Mouse (Mus musculus) adipocyte (in vitro differentiated cells): ENCODE measurements at regions not wholly inside any gene's neighbourhood (a gene's known extent, or its start where the extent isn't known, plus 50 kb on each side); places are given as distances from the start of the nearest gene placed in this dataset.

Source experiments
- DNase-seq: peaks from one replicate; pipeline ENCODE4 v3.0.0-alpha.2; 2016; ENCODE audit warnings: low spot score

DNA sequence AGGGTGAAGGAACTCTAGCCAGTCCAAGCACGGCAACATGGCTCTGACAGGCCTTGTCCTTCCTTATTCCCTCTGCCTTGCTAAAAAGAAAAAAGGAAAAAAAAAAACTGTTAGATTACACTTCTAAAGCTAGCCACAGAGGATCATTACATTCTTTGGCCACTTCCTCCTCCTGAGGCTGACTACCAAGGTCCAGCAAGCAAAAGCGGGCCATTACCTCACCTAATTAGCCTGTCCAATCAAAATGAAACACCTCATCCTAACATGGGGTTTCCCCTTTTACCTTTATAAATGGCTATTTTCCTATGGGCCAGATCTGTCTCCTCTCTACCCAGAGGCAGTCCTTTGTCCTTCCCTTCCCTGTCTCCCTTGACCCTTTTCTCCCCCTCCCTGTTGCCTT, 102.2 kb downstream of the Pih1h3b start:
- no peak for DNase-seq

DNA sequence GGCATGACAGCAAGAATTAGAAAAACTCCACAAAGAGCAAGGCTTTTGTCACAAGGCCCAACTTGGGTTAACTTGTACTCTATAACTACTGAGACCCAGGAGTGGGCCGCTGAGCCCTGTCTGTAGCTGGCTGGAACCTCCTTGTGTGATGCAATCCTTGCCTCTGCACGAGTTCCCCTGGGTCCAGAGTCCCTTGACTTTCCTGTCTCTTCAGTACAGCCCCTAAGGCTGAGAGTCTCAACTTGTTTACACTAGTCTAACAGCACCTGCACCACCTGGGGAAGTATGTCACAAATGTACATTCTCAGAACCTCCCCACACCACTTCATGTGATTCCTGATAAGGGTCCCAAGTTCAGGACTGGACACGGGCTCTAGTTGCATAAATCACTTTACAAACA, 103.3 kb downstream of the Pih1h3b start:
- no peak for DNase-seq

DNA sequence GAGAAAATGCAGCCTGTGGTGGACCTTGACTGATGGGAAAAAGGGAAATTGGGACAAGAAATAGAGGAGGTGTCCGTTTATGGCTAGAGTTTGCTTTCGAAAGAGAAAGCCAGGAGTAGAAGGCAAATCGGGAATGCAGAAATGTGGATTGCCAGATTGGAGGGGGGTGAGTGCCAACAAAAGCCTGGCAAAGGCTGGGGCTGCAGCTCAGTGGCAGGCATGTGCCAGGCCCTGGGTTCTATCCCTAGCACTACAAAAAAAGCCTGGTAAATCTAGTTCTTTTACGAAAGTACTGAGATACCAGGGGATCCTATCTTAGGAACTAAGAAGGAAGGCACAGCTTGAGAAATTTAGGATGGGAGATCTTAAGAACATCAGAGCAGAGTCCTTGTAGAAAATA, 117.2 kb downstream of the Pih1h3b start:
- no peak for DNase-seq

DNA sequence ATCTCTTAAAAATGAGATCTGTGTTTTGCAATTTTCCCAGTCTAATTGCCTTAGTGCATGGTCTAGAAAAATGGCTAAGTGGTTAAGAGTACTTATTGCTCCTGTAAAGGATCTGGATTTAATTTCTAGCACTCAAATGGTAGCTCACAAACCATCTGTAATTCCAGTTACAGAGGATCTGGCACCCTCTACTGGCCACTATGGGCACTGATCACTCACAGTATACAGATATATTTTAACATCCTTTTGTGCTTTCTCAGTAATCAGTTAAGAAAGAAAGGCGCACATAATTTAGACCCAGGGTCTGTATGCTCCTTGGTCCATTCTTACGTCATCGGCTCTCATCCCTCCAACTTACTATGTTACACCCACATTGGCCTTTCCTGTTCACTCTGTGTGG, 120.3 kb downstream of the Pih1h3b start:
- peak; percentile 2 for DNase-seq

DNA sequence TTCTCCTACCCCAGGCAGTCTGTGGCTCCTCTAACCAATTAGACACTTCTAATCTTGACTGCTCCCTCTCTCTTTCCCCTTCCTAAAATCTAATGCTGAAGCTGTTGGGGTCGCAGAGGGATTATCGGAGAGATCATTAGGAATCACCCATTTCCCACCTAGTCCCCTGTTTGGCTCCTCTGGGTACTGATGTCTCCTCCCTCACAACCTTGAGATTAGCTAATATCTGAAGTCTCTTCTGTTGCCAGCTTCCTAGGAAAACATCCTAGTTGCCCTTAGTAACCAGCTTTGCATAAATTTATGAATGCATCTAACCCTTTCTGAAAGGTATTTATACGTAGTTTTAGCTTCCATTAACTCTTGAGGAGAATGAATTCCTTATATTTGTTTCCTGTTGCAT, 138.4 kb upstream of the Frmpd3 start:
- DNase-seq, result no peak

DNA sequence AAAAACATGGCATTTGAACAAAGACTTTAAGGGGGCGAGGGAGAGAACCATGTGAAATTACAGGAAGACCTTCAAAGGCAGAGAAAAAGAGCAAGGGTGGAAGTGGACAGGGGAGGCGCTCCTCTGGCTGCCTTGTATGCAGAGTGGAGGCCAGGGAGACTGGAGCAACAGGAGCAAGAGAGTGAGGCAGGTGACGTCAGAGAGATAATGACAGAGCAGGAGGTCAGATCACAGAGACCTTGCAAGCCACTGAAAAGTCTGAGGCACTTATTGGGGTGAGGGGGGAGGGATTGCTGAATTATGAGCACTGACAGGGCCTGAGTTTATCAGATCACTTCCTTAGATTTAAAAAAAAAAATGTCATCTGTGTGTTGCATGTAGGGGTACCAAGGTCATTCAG, 133.3 kb upstream of the Frmpd3 start:
- no peak for DNase-seq

DNA sequence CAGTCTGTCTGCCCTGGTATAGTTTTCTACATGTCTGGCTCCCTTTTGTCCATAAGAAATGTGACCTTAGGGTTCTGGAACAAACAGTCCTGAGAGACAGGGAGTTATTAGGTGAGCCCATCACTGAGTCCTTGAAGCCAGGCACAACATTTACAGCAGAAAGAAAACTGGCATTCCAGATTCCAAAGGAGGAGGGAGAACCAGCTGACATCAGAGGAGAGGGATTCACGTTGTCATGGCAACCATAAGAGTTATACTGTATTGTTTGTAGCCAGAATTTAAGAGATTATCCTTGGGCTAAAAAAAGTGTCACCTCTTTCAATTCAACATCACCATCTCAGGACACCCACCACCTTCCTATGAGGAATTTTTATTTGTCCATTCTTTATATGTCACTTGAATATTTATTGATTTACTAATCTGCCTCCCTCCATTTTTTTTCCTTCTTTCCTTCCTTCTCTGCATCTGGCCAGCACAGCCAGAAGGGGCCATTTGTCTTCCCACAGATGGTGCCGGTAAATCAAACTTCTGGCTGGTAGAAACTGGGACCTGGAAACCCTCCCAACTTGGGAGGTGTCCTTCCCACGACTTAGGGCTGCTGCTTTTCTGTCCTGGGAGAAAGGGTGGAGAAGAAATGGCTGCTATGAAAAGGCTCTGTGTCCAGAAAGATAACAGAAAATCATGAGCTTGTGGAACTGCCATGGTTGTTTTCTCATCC, 129.3 kb upstream of the Frmpd3 start:
- no peak for DNase-seq

DNA sequence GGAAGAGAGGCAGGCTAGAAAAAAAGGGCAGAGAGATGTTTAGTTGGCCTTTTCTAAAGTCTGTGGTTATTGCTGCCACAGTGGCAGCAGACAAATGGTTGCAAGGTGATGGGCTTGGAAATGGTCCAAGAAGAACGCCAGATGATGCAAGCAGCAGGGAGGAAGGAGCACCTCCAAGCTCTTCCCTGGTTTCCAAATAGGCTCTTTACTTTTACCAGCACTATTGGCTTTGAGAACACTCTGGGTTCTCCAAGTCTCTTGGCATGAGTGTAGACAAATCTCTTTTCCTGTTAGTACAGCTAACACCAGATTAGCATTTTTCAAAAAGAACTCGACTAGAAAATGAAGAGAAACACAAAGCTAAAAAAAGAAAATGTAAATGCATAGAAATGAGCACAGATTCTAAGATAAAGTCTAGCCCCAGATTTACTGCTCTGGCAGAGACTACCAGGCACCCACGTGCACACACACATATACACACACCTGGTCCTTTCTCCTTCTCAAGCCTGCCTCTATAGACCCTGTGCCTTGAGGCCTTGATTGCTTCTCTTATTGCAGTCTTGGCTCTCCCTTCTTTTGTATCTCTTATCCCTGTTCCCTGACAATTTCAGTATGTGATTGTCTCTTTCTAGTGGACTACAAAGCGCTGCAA, 127.7 kb upstream of the Frmpd3 start:
- DNase-seq, result no peak

DNA sequence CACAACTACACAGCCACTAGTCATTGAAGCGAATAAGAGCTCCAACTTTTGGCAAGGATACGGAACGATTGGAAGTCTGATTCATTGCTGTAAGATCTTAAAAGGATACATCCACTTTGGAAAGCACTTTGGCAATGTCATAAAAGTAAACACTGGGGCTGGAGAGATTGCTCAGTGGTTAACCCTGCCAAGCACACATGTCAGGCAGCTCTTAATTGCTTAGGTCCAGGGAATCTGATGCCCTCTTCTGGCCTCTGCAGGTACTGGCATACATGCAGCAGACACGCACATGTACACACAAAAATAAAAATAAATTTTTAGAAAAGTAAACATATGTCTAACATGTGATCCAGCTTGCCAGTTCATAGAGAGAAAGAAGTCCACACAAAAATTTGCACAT, 86.3 kb upstream of the Frmpd3 start:
- no peak for DNase-seq

DNA sequence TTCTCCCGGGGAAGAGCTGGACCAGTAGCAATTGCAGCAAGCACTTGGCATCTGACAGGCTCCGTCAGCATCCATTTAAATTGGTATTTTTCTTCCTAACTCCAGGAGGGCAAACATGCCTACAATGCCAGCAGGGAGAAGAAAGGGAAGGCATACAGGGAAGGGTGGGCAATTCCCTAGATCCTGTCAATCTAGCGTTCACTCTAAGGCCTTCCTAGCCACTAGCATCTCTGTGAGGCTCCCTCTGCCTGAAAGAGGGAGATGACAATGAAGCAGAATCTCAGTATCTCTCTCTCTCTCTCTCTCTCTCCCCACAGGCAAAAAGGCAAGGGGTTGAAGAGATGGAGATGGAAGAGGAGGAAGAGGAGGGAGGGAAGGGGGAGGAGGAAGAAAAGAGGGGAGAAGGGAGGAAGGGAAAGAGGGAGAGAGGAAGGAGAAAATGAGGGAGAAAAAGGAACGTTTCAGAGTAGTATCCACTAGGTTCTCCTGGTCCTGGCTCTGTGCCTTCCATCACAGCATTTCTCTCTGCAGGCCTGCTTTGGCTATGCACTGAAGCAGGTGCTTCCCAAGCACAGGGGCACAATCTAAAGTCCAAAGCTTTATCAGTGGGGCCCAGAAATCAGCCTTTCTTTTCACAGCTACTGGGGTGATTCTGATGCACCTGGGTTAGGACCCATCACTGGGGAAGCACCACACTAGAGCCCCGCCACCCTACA, 72.2 kb upstream of the Frmpd3 start:
- DNase-seq, result no peak

DNA sequence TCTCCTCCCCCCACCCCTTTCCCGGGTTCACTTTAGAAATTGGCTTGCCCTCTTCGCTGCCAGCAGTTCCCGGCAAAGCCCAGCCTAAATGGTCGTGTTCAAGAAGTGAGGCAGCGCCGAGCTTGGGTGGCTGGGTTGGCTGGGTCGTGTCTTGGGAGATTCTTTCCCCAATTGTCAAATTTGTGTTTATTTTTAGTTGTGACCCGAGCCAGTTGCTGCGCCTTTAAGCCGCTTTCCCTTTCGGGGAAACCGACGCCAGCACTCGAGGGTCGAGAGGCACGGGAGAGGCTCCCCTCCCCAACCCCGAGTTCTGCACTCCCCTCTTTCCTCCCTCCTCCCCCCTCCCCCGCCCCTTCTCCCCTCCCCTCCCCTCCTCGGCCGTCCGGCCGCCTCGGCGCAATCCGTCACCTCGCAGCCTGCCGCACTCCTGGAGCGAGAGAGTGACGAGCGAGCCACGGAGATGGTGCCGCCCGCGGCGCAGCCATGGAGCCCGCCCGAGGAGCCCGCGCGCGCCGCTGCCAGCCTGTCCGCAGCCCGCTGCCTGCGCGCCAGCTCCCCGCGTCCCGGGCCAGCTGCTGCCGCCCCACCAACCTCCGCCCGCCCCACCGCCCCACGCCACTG, 64.6 kb upstream of the Frmpd3 start:
- no peak for DNase-seq

DNA sequence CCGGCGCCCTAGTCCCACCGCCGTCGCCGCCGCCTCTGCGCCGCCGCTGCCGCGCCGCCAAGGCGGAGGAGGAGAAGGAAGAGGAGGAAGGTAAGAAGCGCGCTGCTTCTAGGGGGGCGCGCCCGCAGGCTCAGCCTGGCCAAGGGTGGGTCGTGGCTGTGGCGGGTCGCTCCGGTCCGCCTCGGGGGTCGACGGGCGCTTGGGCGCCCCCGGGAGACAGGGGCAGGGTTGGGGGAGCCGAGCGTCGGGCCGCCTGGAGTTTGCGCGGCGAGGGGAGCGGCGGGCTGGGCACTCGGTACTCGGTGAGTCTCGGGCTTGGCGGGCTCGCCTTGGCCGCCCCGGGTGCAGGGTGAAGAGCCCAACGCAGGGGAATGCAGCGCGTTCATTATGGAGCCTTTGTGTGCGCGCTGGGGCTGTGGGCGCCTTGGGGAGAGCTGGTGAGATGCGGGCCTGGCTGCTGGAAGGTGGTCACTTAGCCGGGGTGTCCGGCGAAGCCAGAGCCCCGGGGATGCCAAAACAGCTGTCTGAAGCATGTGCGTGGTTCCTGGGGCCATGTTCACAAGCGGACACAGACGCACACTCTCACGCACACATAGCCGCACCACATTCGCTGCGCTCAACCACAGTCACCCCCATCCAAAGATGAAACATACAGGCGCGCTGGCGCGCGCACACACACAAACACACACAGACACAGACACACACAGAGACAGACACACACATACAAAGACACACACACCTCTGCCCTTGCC, 63.9 kb upstream of the Frmpd3 start:
- no peak for DNase-seq

DNA sequence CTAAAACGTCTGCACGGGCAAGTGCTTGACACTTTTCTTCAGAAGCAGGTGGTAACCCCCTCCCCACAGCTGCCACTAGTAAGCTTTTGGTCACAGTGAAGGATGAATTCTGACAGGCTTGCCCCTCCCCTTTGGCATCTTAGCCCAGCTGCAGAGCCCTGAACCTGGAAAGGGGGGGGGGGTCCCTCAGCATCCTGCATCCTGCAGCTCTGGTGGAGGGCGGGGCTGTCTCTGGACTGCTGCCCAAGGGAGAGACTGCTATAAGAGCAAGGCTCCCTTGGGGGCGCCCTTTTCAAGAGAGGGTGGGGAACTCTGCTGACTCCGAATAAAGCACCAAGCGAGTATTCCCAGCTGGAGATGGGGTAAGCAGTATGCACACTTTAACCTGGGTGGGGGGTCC, 62.8 kb upstream of the Frmpd3 start:
- no peak for DNase-seq

DNA sequence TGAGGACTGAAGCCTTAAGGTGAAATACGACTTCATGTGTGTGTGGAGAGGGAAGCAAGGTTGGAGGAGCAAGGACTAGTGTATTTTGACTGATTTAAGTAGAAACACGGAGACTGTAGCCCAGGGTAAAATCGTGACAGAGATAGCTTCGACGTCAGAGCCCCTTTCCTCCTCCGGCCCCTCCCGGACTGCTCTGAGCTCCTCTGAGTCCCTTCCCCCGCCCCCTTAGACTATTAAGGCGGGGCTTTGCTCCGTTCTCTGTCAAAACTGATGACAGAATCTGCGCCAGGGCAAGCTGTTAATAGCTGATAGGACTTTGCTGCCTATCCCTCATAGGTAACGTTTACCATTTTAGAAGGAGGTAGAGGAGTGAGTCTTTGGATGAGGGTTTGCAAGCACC, 62.0 kb upstream of the Frmpd3 start:
- no peak for DNase-seq
